Mouse (Mus musculus) stomach, postnatal 0 days (tissue): Measurements from ENCODE around the gene Rbm6. TPM values are rescaled to one million over a fixed set of nuclear protein-coding genes. Genes with fewer than 3 reads are reported as not detected.
A peak's percentile ranks its signal among the peaks of the same experiment; 100 is the strongest.

Source experiments
- ATAC-seq: fragments of 200-750 bp; cut with Nextera tagmentation; 2 replicates; pipeline ENCODE4 v1.8.0; 2017; ENCODE audit not compliant: low FRiP score, low TSS enrichment
- DNase-seq: peaks from one replicate; pipeline ENCODE4 v3.0.0-alpha.2; 2016; ENCODE audit warnings: low spot score
- H3K27ac ChIP-seq: fragments of 300-500 bp; sonication (generic); replicated peaks from 2 replicates; pipeline ENCODE4 v1.5.1; 2014; ENCODE audit warnings: mild to moderate bottlenecking, control low read depth
- H3K27me3 ChIP-seq: fragments of 300-500 bp; sonication (generic); 2 replicates; pipeline ENCODE4 v1.6.1; 2014; ENCODE audit warnings: low read length; ENCODE audit not compliant: control insufficient read depth, insufficient read depth
- H3K36me3 ChIP-seq: fragments of 300-500 bp; sonication (generic); 2 replicates; pipeline ENCODE4 v1.6.1; 2014; ENCODE audit warnings: low read length, mixed read lengths; ENCODE audit not compliant: control insufficient read depth, insufficient read depth
- H3K4me1 ChIP-seq: fragments of 300-500 bp; sonication (generic); replicated peaks from 2 replicates; pipeline ENCODE4 v1.6.1; 2014; ENCODE audit warnings: antibody characterized with exemption; ENCODE audit not compliant: control insufficient read depth, insufficient read depth
- H3K4me2 ChIP-seq: fragments of 300-500 bp; sonication (generic); replicated peaks from 2 replicates; pipeline ENCODE4 v1.6.1; 2014; ENCODE audit warnings: low read depth, mild to moderate bottlenecking, control low read depth, moderate library complexity
- H3K4me3 ChIP-seq: fragments of 300-500 bp; sonication (generic); 2 replicates; pipeline ENCODE4 v1.5.1; 2014; ENCODE audit warnings: low read depth, low read length, control low read depth
- H3K9ac ChIP-seq: fragments of 300-500 bp; sonication (generic); 2 replicates; pipeline ENCODE4 v1.6.1; 2014; ENCODE audit warnings: mild to moderate bottlenecking, low read length, control low read depth, mixed read lengths
- H3K9me3 ChIP-seq: fragments of 300-500 bp; sonication (generic); 2 replicates; pipeline ENCODE4 v1.6.1; 2016; ENCODE audit warnings: low read length; ENCODE audit not compliant: control insufficient read depth
- CTCF ChIP-seq: IDR thresholded peaks from 2 replicates; pipeline ENCODE4 v1.5.1; 2016; ENCODE audit warnings: antibody characterized with exemption, low read depth, mild to moderate bottlenecking, moderate library complexity
- EP300 ChIP-seq: optimal IDR thresholded peaks from 2 replicates; pipeline ENCODE3; 2016; ENCODE audit warnings: antibody characterized with exemption
- WGBS: fragments of 180-500 bp; shearing (Covaris S2); extraction: QIAGEN DNeasy Blood & Tissue Kit; methylation state at CpG from one replicate; pipeline ENCODE4 v1.1.7; 2014; 5-methylcytosine and 5-hydroxymethylcytosine counted together
- polyA plus RNA-seq: library from polyadenylated mRNA; unstranded; fragments of >200 nt; fragmentation: Nextera tagmentation; extraction: Ambion mirVana; gene quantifications from 2 replicates; pipeline ENCODE4 v1.2.1, GENCODE M21; 2015

Rbm6 gene
- polyA plus RNA-seq, 1 experiment from 2014 or later = 25.6 TPM

DNA sequence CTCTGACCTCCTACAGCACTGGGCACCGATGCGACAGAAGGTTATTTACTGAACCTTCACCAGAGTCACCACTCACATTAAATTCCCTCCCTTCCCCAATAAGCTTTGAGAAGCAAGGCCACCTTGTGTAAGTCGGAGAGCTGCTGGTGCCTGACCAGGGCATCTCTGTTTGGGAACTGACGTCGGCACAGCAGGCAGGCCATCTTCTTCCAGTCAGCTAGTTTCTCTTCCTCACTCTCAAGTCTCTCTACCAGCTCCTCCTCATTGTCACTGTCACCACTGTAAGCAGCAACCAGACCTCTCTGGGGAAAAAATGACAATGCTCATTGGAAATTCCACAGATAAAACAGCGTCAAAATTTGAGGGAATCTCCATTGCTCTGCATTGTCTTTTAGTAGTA lies 129.0 kb downstream of the Rbm6 start:
- H3K9me3 ChIP-seq = no peaks in the 10 kb centered on the region
- H3K36me3 ChIP-seq = peaks cover 74% of the 10 kb centered on the region
- H3K4me3 ChIP-seq = no peak overlapping the region
- H3K27me3 ChIP-seq = no peaks in the 10 kb centered on the region
- 83% methylated on average over 6 of the region's 6 CpGs for WGBS
- DNase-seq (no peak), ATAC-seq (no peak)
- no peak overlapping the region for H3K9ac ChIP-seq
- H3K27ac ChIP-seq = no peak overlapping the region
- no peak for TF ChIP-seq EP300
- no peak for TF ChIP-seq CTCF
- no peak overlapping the region for H3K4me2 ChIP-seq
- no peaks in the 10 kb centered on the region for H3K4me1 ChIP-seq

DNA sequence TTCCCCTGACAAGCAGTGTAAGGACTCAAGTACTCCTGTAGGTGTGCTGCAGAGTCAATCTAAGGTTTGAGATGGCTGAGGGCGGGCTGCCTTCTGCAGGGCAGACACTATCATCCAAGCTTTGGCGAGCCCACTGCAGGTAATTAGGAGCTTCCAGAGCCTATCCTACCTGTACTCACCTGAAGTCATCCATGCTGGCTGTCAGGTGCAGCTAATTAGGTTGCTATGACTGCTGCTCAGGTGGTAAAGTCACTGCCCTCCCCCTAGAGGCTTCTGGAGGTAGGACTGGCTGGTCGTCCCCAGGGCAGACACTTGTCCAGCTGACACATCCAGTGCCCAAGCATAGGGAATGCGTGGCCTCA lies 134.2 kb downstream of the Rbm6 start:
- H3K4me2 ChIP-seq = no peak overlapping the region
- peak; percentile 60 for ATAC-seq
- H3K9ac ChIP-seq = no peak overlapping the region
- no peak overlapping the region for H3K4me3 ChIP-seq
- peaks cover 9% of the 10 kb centered on the region for H3K4me1 ChIP-seq
- H3K27ac ChIP-seq = no peak overlapping the region
- peak; percentile 73 for DNase-seq
- TF ChIP-seq EP300 (no peak), CTCF (peak; percentile 72)
- 43% methylated on average over 4 of the region's 4 CpGs for WGBS
- H3K9me3 ChIP-seq = no peaks in the 10 kb centered on the region
- no peaks in the 10 kb centered on the region for H3K27me3 ChIP-seq
- peaks cover 38% of the 10 kb centered on the region for H3K36me3 ChIP-seq

DNA sequence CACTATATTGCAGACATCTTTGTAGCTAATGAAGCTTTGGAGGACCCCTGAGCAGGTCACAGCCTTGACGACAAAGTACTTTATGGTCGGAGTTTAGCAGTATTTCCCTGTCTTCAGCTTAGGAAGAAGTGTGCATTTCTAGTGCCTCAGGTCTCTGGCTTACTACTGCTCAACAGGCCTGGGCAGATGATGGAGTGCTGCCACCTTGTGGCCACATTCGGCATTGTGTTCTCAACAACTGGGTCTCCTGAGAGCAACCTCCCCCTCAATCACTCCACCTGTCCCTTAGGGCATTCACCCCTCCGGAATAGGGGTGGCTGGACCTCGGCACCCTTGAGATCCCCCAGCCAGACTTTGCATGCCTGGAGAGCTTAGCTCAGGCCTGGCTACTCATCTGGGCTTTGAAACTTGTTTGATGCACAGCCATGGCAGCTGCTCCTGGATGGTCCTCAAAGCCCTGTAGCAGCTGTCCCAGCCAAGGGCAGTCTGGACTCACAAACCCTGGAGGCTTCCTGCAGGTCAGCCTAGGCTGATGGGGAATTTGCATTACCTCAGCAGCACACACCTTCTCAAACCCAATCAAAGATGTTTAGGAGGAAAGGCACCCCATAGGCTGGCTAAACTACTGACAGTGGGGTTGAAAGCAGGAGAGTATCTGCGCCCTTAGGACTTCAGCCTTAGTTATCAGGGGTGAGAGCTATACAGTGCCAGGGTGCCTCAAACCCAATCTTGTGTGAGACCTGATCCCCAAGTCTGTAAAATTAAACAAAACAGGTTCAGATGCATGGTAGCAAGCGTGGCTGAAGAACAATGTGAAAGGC lies 134.8 kb downstream of the Rbm6 start:
- H3K4me2 ChIP-seq = no peak overlapping the region
- H3K9ac ChIP-seq = no peak overlapping the region
- peaks cover 32% of the 10 kb centered on the region for H3K36me3 ChIP-seq
- no peaks in the 10 kb centered on the region for H3K9me3 ChIP-seq
- H3K27me3 ChIP-seq = no peaks in the 10 kb centered on the region
- DNase-seq = peak; percentile 90
- no peak overlapping the region for H3K4me3 ChIP-seq
- peak; percentile 64 for ATAC-seq
- TF ChIP-seq EP300 = no peak
- peak; percentile 97 for TF ChIP-seq CTCF
- 0 out of 2 replicates have a peak overlapping the region, but pooled peaks have one; percentile 14 for H3K27ac ChIP-seq
- WGBS = 20% methylated on average over 7 of the region's 7 CpGs
- H3K4me1 ChIP-seq = peaks cover 9% of the 10 kb centered on the region

DNA sequence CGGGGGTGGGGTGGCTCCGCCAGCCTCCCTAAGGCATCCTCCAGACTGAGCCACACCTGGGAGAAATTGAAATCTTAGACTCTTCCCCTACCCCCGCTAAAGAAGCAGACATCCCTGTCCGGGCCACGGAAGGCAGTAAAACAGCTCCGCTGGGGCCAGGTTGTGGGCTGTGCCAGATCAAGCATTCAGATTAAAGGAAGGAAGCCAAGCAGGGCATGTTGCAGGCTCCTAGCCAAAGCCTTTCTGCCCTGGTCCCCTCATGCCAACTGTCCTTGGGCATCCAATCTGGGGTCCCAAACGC lies 136.9 kb downstream of the Rbm6 start:
- Histone ChIP-seq H3K36me3 (peaks cover 17% of the 10 kb centered on the region), H3K4me1 (peaks cover 9% of the 10 kb centered on the region), H3K4me3 (no peak overlapping the region; the same call in 1 of the 2 replicates), H3K9me3 (no peaks in the 10 kb centered on the region), H3K27me3 (no peaks in the 10 kb centered on the region), H3K9ac (no peak overlapping the region), H3K27ac (no peak overlapping the region), H3K4me2 (peak overlapping the region; percentile 27; the same call in 1 of the 2 replicates)
- DNase-seq (no peak), ATAC-seq (no peak)
- 3% methylated on average over 7 of the region's 7 CpGs for WGBS
- no peak for TF ChIP-seq CTCF

DNA sequence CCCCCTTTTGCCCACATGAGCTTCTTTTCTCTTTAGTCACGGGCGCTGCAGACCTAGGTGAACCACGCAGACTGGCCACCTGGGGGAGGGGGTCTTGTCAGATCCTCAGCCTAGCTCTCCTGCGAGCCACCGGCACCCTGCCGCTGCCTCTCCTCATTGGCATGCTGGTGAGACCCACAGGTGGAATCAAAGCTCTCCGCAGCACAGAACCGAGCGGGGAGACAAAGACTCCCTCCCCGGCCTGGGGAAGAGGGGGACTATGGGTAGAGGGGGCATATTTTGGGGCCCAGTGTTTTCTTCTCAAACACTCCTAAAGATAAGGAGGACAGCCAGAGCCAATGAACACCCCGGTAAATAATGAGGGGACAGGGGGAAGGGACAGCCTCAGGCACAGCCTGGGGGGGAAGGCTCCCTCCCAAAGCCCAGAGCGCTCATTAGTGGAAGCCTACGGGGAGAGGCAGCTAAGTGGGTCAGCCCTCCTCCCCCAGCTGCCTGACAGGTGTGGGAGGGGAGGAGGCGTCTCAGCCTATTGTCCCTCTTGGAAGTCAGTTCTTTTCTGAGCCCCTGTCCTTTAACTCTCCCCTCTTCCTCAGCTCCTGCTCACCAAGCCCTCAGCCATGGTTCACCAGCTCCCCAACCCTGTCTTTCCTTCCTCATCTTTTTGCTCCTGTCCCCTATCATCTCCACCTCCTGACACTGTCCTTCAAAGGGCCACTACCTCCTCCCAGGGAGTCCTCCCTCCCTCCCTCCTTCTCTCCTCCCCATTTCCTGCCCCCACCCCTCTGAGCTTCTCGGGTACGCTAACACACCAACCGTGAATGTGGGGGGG lies 137.5 kb downstream of the Rbm6 start:
- Histone ChIP-seq H3K4me3 (no peak overlapping the region), H3K27me3 (no peaks in the 10 kb centered on the region), H3K4me1 (peaks cover 9% of the 10 kb centered on the region), H3K9me3 (no peaks in the 10 kb centered on the region), H3K36me3 (peaks cover 12% of the 10 kb centered on the region), H3K4me2 (peak overlapping the region; percentile 27; the same call in 1 of the 2 replicates), H3K27ac (no peak overlapping the region), H3K9ac (no peak overlapping the region)
- TF ChIP-seq CTCF (no peak), EP300 (no peak)
- 20% methylated on average over 17 of the region's 17 CpGs for WGBS
- ATAC-seq (no peak), DNase-seq (no peak)

DNA sequence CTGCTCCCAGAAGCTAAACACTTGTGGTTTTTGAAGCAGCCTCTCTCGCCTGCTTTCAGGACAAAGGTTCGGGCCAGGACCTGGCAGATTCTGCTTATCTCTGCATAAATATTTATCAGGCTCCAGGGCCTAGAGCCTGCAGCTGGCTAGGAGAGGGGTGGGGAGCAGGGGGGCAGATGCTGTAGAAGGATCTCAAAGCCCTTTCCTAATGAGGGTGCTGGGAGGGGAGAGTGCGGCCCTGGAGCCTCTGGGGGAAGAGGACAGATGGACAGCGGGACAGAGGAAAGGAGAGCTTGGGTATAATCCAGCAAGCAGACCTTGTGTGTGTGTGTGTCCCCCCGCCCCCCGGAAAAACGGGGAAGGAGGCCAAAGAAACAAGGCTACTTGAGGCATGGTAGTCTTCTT lies 138.5 kb downstream of the Rbm6 start:
- no peak overlapping the region for H3K9ac ChIP-seq
- DNase-seq (no peak), ATAC-seq (no peak)
- WGBS = 25% methylated on average over 7 of the region's 7 CpGs
- H3K36me3 ChIP-seq = peaks cover 5% of the 10 kb centered on the region; the same call in 1 of the 2 replicates
- H3K4me3 ChIP-seq = no peak overlapping the region
- H3K27ac ChIP-seq = 0 out of 2 replicates have a peak overlapping the region, but pooled peaks have one; percentile 24
- H3K27me3 ChIP-seq = no peaks in the 10 kb centered on the region
- no peaks in the 10 kb centered on the region for H3K9me3 ChIP-seq
- TF ChIP-seq EP300 = no peak
- no peak for TF ChIP-seq CTCF
- H3K4me2 ChIP-seq = no peak overlapping the region
- peaks cover 9% of the 10 kb centered on the region for H3K4me1 ChIP-seq
